Mouse (Mus musculus): Measurements from ENCODE around the gene Wdtc1. TPM values are rescaled to one million over a fixed set of nuclear protein-coding genes. Genes with fewer than 3 reads are reported as not detected.

Wdtc1 gene
- polyA plus RNA-seq, 1 experiment from 2014 or later, result 11.2 TPM

DNA sequence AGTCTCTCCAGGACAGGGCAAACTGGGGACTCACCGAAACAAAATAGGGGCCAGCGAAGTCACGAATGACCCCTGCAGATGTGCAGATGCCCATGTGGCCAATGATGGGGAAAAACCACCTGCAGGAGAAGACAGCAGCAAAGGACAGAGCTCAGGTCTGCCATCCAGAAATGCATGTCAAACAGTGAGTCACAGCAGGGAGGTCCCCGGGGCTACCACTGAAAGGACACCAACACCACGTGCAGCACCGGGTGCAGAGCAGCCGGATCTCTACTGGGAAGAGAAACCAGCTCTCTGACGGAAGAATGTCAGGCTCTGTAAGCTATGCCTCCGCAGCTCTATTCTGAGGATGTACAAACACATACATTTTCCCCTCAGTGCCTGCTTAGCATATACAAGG, 82.4 kb downstream of the Wdtc1 start:
- peaks cover 35% of the 10 kb centered on the region for H3K36me3 ChIP-seq (ENCODE audit: insufficient read depth, low read length)
- no peak overlapping the region for H3K27ac ChIP-seq
- ATAC-seq (replicated peaks; ENCODE audit: low FRiP score, low read depth) (no peak), DNase-seq (ENCODE audit: low spot score) (no peak)
- no peaks in the 10 kb centered on the region for H3K9me3 ChIP-seq (replicated peaks; ENCODE audit: low read length)
- H3K4me1 ChIP-seq (replicated peaks; ENCODE audit: insufficient read depth, low read length), result no peaks in the 10 kb centered on the region; the same call in 1 of the 2 replicates
- H3K4me2 ChIP-seq (ENCODE audit: low read length), result no peak overlapping the region
- H3K27me3 ChIP-seq (ENCODE audit: insufficient read depth, low read length), result no peaks in the 10 kb centered on the region
- H3K4me3 ChIP-seq (replicated peaks; ENCODE audit: low read depth, low read length), result no peak overlapping the region
- TF ChIP-seq CTCF (IDR thresholded peaks at IDR 0.05; ENCODE audit: low read depth), result no peak
- no peak overlapping the region for H3K9ac ChIP-seq (ENCODE audit: low read depth, low read length)
- WGBS, result 91% methylated on average over 9 of the region's 9 CpGs

DNA sequence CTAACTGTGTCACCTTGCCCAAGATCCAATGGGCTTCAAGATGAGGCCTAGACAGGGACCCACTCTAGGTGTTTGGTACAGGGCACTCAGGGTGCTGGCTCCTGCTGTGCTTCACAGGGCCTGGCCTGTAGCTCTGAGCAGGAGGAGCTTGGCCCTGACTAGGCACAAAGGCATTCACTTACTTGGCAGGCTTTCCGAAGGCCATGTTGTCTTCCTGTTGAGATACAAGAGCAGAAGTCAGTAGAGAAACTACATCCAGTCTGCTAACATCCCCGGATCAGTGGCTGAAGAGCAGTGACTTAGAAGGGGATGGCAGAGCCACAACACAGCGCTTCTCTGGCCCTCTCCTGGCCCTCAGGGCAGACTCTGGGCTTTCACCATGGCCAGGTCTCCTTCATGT, 83.7 kb downstream of the Wdtc1 start:
- Histone ChIP-seq H3K4me1 (replicated peaks; ENCODE audit: insufficient read depth, low read length) (no peaks in the 10 kb centered on the region), H3K4me2 (ENCODE audit: low read length) (no peak overlapping the region), H3K9ac (ENCODE audit: low read depth, low read length) (no peak overlapping the region), H3K9me3 (replicated peaks; ENCODE audit: low read length) (no peaks in the 10 kb centered on the region), H3K27ac (no peak overlapping the region), H3K36me3 (ENCODE audit: insufficient read depth, low read length) (peaks cover 44% of the 10 kb centered on the region), H3K27me3 (ENCODE audit: insufficient read depth, low read length) (no peaks in the 10 kb centered on the region), H3K4me3 (replicated peaks; ENCODE audit: low read depth, low read length) (no peak overlapping the region)
- WGBS, result 91% methylated on average over 3 of the region's 3 CpGs
- DNase-seq (ENCODE audit: low spot score), result no peak
- ATAC-seq (replicated peaks; ENCODE audit: low FRiP score, low read depth), result no peak
- TF ChIP-seq CTCF (IDR thresholded peaks at IDR 0.05; ENCODE audit: low read depth), result no peak

DNA sequence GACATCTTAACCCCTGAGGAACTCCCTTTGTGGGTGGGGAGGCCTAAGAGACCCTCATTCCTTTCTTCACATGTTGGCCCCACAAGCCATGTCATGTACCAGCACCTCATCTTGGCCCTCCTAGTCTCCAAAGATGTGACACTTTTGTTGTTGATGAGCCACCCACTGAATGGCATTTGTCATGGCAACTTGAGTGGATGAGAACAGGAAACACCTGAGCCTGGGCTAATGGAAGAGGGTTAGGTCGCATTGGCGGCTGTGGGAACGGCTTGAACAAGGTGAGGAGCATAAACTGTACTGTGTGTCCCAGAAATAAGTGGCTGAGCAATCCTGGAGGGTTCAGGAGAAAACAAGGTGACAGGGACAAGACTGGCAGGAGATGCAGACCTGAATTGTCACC, 84.3 kb downstream of the Wdtc1 start:
- H3K4me3 ChIP-seq (replicated peaks; ENCODE audit: low read depth, low read length), result no peak overlapping the region
- peaks cover 44% of the 10 kb centered on the region for H3K36me3 ChIP-seq (ENCODE audit: insufficient read depth, low read length)
- ATAC-seq (replicated peaks; ENCODE audit: low FRiP score, low read depth) (no peak), DNase-seq (ENCODE audit: low spot score) (no peak)
- no peak for TF ChIP-seq CTCF (IDR thresholded peaks at IDR 0.05; ENCODE audit: low read depth)
- H3K9me3 ChIP-seq (replicated peaks; ENCODE audit: low read length), result no peaks in the 10 kb centered on the region
- H3K27ac ChIP-seq, result no peak overlapping the region
- H3K4me1 ChIP-seq (replicated peaks; ENCODE audit: insufficient read depth, low read length), result no peaks in the 10 kb centered on the region
- no peaks in the 10 kb centered on the region for H3K27me3 ChIP-seq (ENCODE audit: insufficient read depth, low read length)
- WGBS, result 91% methylated on average over 3 of the region's 3 CpGs
- H3K4me2 ChIP-seq (ENCODE audit: low read length), result no peak overlapping the region
- H3K9ac ChIP-seq (ENCODE audit: low read depth, low read length), result no peak overlapping the region

GRCm38 (mm10) chr4:133266248-133266880, 86.9 kb downstream of the Wdtc1 start:
- ATAC-seq (replicated peaks; ENCODE audit: low FRiP score, low read depth) (no peak), DNase-seq (ENCODE audit: low spot score) (no peak)
- Histone ChIP-seq H3K4me2 (ENCODE audit: low read length) (no peak overlapping the region), H3K4me1 (replicated peaks; ENCODE audit: insufficient read depth, low read length) (no peaks in the 10 kb centered on the region), H3K9ac (ENCODE audit: low read depth, low read length) (no peak overlapping the region), H3K27me3 (ENCODE audit: insufficient read depth, low read length) (no peaks in the 10 kb centered on the region), H3K4me3 (replicated peaks; ENCODE audit: low read depth, low read length) (no peak overlapping the region), H3K36me3 (ENCODE audit: insufficient read depth, low read length) (peaks cover 44% of the 10 kb centered on the region), H3K9me3 (replicated peaks; ENCODE audit: low read length) (no peaks in the 10 kb centered on the region), H3K27ac (no peak overlapping the region)
- 88% methylated on average over 12 of the region's 12 CpGs for WGBS
- TF ChIP-seq CTCF (IDR thresholded peaks at IDR 0.05; ENCODE audit: low read depth), result no peak

GRCm38 (mm10) chr4:133265759-133266158, 87.5 kb downstream of the Wdtc1 start:
- no peaks in the 10 kb centered on the region for H3K9me3 ChIP-seq (replicated peaks; ENCODE audit: low read length)
- 67% methylated on average over 4 of the region's 4 CpGs for WGBS
- H3K9ac ChIP-seq (ENCODE audit: low read depth, low read length), result no peak overlapping the region
- H3K36me3 ChIP-seq (ENCODE audit: insufficient read depth, low read length), result peaks cover 44% of the 10 kb centered on the region
- H3K27me3 ChIP-seq (ENCODE audit: insufficient read depth, low read length), result no peaks in the 10 kb centered on the region
- no peak overlapping the region for H3K27ac ChIP-seq
- no peak overlapping the region for H3K4me3 ChIP-seq (replicated peaks; ENCODE audit: low read depth, low read length)
- no peaks in the 10 kb centered on the region for H3K4me1 ChIP-seq (replicated peaks; ENCODE audit: insufficient read depth, low read length)
- ATAC-seq (replicated peaks; ENCODE audit: low FRiP score, low read depth), result no peak
- no peak for TF ChIP-seq CTCF (IDR thresholded peaks at IDR 0.05; ENCODE audit: low read depth)
- no peak for DNase-seq (ENCODE audit: low spot score)
- no peak overlapping the region for H3K4me2 ChIP-seq (ENCODE audit: low read length)

DNA sequence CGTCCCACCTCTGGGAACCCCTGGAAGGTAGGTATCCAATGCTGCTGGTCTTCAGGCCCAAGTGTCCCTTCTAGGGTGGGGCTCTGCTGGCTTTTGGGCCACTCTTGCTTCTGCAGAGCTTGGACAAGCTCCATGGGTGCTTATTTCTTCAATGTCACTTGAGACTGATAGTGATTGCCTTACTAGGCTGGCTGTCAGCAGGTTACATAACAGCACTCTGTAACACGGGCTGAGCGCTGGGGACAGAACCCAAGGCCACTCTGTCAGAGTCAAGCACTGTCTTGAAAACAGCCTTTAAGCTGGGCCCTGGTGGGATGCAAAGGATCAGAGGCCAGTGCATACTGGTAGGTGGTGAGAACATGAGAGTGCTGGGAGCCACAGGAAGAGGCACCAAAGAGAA, 88.0 kb downstream of the Wdtc1 start:
- peaks cover 44% of the 10 kb centered on the region for H3K36me3 ChIP-seq (ENCODE audit: insufficient read depth, low read length)
- no peak for DNase-seq (ENCODE audit: low spot score)
- no peak overlapping the region for H3K27ac ChIP-seq
- TF ChIP-seq CTCF (IDR thresholded peaks at IDR 0.05; ENCODE audit: low read depth), result no peak
- no peaks in the 10 kb centered on the region for H3K4me1 ChIP-seq (replicated peaks; ENCODE audit: insufficient read depth, low read length)
- 95% methylated on average over 3 of the region's 3 CpGs for WGBS
- H3K9ac ChIP-seq (ENCODE audit: low read depth, low read length), result no peak overlapping the region
- no peaks in the 10 kb centered on the region for H3K9me3 ChIP-seq (replicated peaks; ENCODE audit: low read length)
- no peak overlapping the region for H3K4me2 ChIP-seq (ENCODE audit: low read length)
- ATAC-seq (replicated peaks; ENCODE audit: low FRiP score, low read depth), result no peak
- no peak overlapping the region for H3K4me3 ChIP-seq (replicated peaks; ENCODE audit: low read depth, low read length)
- H3K27me3 ChIP-seq (ENCODE audit: insufficient read depth, low read length), result no peaks in the 10 kb centered on the region

- DNase-seq (ENCODE audit: low spot score) (no peak), ATAC-seq (replicated peaks; ENCODE audit: low FRiP score, low read depth) (no peak)
- Histone ChIP-seq H3K4me3 (replicated peaks; ENCODE audit: low read depth, low read length) (no peak overlapping the region), H3K27me3 (ENCODE audit: insufficient read depth, low read length) (no peaks in the 10 kb centered on the region), H3K36me3 (ENCODE audit: insufficient read depth, low read length) (peaks cover 41% of the 10 kb centered on the region), H3K9ac (ENCODE audit: low read depth, low read length) (no peak overlapping the region), H3K4me2 (ENCODE audit: low read length) (no peak overlapping the region), H3K9me3 (replicated peaks; ENCODE audit: low read length) (no peaks in the 10 kb centered on the region), H3K4me1 (replicated peaks; ENCODE audit: insufficient read depth, low read length) (no peaks in the 10 kb centered on the region), H3K27ac (no peak overlapping the region)
- WGBS, result 94% methylated on average over 2 of the region's 2 CpGs
- TF ChIP-seq CTCF (IDR thresholded peaks at IDR 0.05; ENCODE audit: low read depth), result no peak
Observed at GRCm38 (mm10) chr4:133264559-133264958, 88.7 kb downstream of the Wdtc1 start.

Data from kidney, postnatal 0 days (tissue).